Mouse (Mus musculus) large intestine, adult 2 months (tissue): Measurements from ENCODE around the gene Gab1. TPM values are rescaled to one million over a fixed set of nuclear protein-coding genes. Genes with fewer than 3 reads are reported as not detected.

ENCODE experiments used
- DNase-seq: peaks from one replicate; pipeline ENCODE4 v3.0.0-alpha.2; 2012; ENCODE audit warnings: low read depth, low spot score
- WGBS: fragments of 180-500 bp; shearing (Covaris S2); methylation state at CpG from one replicate; pipeline ENCODE4 v1.1.7; 2018; 5-methylcytosine and 5-hydroxymethylcytosine counted together
- polyA plus RNA-seq: library from polyadenylated mRNA; depleted of rRNA; stranded (reverse); fragments of >200 nt; gene quantifications from 2 replicates; pipeline ENCODE4 v1.2.3, GENCODE M21; 2012

Gene Gab1
- polyA plus RNA-seq, 1 experiment, result 10.5 TPM

DNA sequence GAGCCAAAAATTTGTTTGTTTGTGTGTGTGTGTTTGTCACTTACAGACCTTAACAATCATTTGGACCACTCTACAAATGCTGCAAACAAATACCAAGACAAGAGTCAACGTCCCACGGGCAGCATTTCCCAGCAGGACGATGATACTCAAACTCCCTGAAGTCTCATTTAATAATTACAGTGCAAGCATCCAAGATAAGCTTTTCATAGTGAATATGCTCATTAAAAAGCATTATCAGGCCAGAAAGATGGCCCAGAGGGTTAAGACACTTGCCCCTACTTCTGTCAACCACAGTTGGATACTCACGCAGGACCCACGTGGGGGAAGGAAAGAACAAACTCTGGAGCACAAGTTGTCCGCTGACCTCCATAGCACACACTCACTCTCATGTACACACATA is 4.8 kb downstream of the Gab1 start:
- no peak for DNase-seq
- 82% methylated on average over 6 of the region's 6 CpGs for WGBS

DNA sequence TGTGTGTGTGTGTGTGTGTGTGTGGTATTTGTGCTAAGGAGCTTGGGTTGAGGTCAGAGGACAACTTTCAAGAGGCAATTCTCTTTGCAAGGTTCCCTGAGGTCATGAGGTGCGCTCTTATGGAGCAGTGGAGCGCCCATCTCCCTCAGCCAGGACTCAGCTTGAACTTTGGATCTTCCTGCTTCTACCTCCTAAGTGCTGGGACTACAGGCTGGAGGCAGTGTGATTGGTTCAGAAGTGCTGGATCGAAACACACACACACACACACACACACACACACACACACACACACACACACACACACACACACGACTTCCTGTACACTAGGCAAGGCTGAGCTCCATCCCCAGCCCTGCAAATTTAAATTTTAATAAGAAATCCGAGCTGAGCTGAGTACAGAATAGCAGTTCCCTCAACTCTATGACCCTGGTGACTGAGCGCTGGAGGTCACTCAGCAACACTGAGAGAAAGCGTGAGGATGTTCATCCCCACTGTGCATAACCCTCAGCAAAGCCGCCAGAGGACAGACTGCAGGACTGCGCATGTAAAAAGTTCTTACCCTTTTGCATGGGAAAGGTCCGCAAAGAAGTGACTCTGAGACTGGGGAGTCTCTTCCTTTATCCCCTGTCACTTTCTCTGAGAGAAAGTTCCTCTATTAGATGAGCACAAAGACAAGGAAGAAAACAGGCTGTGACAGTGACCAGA is 6.4 kb downstream of the Gab1 start:
- WGBS, result 40% methylated on average over 10 of the region's 10 CpGs
- DNase-seq, result no peak

DNA sequence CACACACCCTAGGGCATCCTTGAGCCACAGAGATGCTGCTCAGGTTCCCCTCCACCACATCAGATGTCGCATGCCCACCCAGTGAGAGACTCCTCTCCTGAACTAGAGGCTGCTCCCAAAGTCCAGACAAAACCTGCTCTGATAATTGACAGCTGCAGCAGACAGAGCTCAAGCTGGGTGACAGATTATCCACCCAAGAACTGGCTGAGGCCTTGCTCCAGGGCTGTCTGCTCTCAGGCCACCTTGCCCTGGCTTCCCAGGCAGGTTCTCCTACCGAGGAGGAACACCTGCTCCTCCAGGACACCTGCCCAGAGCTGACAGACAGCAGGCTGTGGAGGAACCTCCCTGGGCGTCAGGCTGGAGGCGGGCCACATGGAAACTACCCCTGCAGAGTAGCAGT is 7.6 kb downstream of the Gab1 start:
- whole genome bisulfite sequencing, result 34% methylated on average over 4 of the region's 4 CpGs
- no peak for DNase-seq

DNA sequence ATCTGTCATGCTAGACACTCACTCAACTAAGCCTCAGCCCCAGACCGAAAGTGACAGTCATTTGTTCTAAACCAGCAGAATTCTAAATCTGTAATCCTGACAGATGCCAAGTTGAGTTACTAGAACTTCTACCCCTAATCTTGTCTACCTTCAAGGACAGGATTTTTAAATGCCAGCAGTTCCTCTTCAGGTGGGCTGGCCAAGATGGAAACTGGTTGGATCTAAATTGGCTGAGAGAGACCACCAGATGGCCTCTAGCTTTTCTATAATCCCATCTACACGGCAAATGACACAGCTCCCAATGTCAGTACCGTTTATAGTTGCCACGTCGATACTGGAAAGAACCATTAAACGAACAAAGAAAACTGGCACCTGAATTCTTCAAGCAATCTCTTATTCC is 8.9 kb downstream of the Gab1 start:
- WGBS, result 79% methylated on average over 6 of the region's 6 CpGs
- DNase-seq, result no peak

DNA sequence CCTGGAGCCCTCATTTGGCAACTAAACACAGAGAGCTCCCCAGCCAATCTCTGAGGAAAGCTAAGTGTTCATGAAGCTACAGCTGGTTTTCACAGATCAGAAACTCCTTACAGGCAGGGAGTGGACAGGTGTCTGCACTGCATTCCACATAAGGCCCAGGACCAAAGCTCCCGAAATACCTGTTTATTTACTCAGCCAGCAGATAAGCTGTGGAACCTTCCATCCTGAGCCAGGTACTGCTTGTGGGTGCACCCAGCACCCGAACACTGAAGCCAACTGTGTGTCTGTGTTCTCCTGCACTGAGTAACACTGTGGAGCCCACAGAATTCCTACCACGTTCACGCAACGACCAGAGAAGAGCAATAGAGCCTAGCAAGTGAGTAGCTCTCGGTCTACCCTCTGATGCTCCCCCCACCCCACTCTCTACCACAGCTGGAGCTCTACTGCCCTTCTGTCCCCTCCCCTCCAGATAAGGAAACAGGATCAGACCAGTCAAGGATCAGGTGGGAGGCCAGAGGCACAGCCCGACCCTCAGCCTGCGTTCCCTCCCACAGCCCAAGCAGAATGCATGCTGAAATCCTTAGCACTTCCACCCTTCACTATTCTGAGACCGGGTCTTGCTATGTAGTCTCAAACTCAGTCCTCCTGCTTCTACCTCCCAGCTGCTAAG is 9.6 kb downstream of the Gab1 start:
- WGBS, result 27% methylated on average over 9 of the region's 9 CpGs
- no peak for DNase-seq

GRCm38 (mm10) chr8:80869881-80870328 is 10.4 kb downstream of the Gab1 start:
- DNase-seq, result no peak
- 20% methylated on average over 11 of the region's 11 CpGs for WGBS

- 71% methylated on average over 11 of the region's 11 CpGs for WGBS
- no peak for DNase-seq
Observed at GRCm38 (mm10) chr8:80868801-80869323, 11.5 kb downstream of the Gab1 start.

DNA sequence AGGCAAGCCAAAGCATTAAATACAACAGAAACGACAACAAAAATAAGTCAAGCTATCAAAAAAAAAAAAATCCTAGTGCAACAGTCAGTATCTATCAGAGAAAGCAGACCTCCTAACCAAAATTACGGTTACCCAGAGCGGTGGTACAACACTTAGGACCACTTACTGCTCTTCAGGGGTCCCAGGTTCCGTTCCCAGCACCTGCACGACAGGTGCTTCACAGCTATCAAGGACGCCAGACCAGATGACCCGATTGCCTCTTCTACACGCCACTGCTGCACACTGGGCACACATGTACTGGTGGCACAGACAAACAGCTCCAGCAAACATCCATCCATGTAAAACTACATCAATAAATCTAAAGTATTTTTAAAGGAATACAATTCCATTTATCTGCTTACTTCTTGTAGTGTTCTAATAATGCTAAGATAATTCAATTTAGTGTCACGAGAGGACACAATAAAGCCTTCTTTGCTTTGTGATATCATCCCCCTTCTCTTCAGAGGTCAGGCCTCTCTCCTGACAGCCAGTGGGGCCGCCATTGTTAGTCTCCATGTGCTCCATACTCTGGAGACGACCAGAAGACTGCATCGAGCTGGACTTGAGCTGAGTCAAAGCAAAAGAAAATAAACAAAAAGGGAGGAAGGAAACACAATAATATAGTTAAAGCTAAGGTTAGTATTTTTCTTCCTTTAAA is 12.2 kb downstream of the Gab1 start:
- no peak for DNase-seq
- WGBS, result 88% methylated on average over 12 of the region's 12 CpGs

GRCm38 (mm10) chr8:80867598-80867997 is 12.7 kb downstream of the Gab1 start:
- 36% methylated on average over 3 of the region's 3 CpGs for WGBS
- DNase-seq, result no peak

- DNase-seq, result no peak
- 64% methylated on average over 8 of the region's 8 CpGs for WGBS
Observed at GRCm38 (mm10) chr8:80865181-80865784, 15.0 kb downstream of the Gab1 start.

- no peak for DNase-seq
- 18% methylated on average over 5 of the region's 5 CpGs for WGBS
Observed at GRCm38 (mm10) chr8:80863393-80863792, 16.9 kb downstream of the Gab1 start.

GRCm38 (mm10) chr8:80859180-80859775 is 21.0 kb downstream of the Gab1 start:
- WGBS, result 97% methylated on average over 26 of the region's 26 CpGs
- DNase-seq, result no peak

DNA sequence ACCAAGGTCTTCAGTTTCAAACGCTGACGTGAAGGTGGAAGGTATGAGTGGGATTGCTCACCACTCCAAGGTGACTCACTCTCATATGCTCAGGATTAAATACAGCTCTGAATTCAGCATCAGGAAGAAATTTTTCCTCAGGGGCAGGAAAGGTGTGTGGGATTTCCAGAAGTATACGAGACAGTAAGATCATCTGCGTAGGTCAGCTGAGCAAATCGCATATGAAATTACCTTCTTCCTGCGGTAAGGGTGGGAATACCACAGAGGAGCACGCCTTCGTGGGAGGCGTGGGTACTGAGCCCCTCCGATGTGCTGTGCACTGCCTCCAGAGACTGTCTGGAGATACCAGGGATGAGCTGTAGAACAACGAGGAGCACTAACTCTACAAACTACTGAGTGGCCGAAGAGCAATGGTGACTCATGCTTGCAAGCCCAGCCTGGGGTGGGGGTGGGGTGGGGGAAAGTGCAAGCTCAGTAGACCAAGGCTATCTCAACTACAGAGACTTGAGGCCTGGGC is 22.4 kb downstream of the Gab1 start:
- no peak for DNase-seq
- WGBS, result 60% methylated on average over 12 of the region's 12 CpGs

- 27% methylated on average over 3 of the region's 3 CpGs for WGBS
- no peak for DNase-seq
Observed at GRCm38 (mm10) chr8:80857128-80857527, 23.2 kb downstream of the Gab1 start.

- 33% methylated on average over 6 of the region's 6 CpGs for WGBS
- no peak for DNase-seq
Observed at GRCm38 (mm10) chr8:80856606-80857005, 23.7 kb downstream of the Gab1 start.

DNA sequence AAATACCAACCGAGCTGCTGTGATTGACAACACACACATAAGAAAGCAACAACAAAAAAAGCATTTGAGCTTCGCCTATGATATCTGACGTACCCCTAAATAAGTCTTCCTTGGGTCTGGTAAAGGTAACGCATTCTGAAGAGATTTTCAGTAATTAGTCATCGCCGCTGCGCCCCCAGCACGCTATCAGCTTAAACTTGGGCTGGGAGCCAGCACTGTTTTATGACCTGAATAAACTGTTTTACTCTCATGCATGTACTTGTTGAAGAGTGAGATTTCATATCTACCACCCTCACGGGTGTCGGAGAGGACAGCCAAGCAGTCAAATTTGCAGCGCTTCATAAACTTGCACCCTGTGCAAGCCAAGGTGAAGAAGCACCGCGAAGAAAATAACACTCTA is 26.7 kb downstream of the Gab1 start:
- WGBS, result 21% methylated on average over 13 of the region's 13 CpGs

DNA sequence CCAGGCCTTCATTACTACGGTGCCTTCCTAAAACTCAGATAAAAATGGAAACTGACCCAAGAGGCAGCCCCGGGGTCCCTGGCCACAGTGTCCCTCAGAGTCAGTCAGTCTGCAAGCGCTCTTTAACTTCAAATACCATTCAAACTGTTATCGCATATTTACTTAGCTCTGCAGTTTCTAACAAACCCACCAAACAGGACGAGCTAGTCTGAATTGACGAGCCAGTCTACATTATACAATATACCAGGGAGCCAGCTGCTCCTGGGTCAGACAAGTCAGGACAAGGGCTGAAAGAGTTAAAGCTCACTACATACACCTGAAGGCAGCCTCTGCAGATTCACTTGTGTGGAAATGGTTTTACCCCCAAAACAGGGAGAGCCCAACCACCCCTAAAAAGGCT is 27.1 kb downstream of the Gab1 start:
- 38% methylated on average over 6 of the region's 6 CpGs for WGBS
- no peak for DNase-seq

More for the DNA sequence above, 26.7 kb downstream of the Gab1 start:
- DNase-seq, result no peak

DNA sequence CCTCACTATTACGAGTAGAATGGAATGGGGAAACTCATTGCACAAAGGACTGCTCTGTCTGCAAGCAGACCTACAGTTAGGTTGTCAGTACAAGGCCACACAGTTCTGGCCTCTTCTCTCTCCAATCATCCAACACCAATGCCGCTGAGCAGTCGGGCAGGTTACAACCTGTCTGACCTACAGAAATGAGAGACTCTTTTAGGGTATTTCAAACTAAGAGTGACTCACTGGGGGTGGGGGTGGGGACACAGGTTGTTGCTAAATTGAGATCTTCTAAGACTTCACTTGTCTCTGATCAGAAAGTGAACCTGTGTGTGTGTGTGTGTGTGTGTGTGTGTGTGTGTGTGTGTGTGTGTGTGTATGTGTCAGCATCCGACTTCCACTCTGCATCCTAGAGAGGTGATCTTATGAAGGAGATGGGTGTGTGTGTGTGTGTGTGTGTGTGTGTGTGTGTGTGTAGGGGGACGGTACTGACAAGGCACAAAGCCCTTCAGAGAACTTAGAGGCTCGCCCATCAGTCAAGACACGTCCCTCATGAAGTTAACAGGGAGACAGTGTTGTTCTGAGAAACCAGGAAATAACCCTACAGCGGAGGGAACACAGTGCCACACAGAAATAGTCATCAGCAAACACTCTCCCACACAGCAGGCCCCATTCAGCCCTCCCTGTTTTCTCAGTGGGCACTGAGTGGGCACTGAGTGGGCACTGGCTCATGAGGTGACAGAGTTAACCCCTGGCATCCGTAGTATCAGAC is 27.7 kb downstream of the Gab1 start:
- no peak for DNase-seq
- 32% methylated on average over 9 of the region's 9 CpGs for WGBS

GRCm38 (mm10) chr8:80851648-80852047 is 28.7 kb downstream of the Gab1 start:
- WGBS, result 73% methylated on average over 6 of the region's 6 CpGs

More at GRCm38 (mm10) chr8:80851648-80852047, 28.7 kb downstream of the Gab1 start:
- no peak for DNase-seq
